Mouse (Mus musculus) spleen, adult 2 months (tissue): ENCODE results near the gene Shb. TPM values are rescaled to one million over a fixed set of nuclear protein-coding genes. Genes with fewer than 3 reads are reported as not detected.
A peak's percentile ranks its signal among the peaks of the same experiment; 100 is the strongest.

ENCODE experiments used
- DNase-seq, 2 experiments: peaks; one replicate each; pipeline versions ENCODE4 v3.0.0 to v3.0.0-alpha.2; 2012 to 2021; ENCODE audit warnings: low spot score in 2 of 2, low read depth in 1 of 2
- H3K27ac ChIP-seq: fragments of 200-500 bp; 2 replicates; pipeline ENCODE4 v1.5.1; 2012; ENCODE audit warnings: low read length, inconsistent platforms; ENCODE audit not compliant: insufficient read depth
- H3K27me3 ChIP-seq: fragments of 200-500 bp; 2 replicates; pipeline ENCODE4 v1.6.1; 2012; ENCODE audit warnings: mild to moderate bottlenecking, moderate library complexity, low read length, inconsistent platforms; ENCODE audit not compliant: control insufficient read depth, insufficient read depth
- H3K36me3 ChIP-seq: fragments of 200-500 bp; 2 replicates; pipeline ENCODE4 v1.6.1; 2012; ENCODE audit warnings: mild to moderate bottlenecking, low read length, inconsistent platforms; ENCODE audit not compliant: control insufficient read depth, insufficient read depth
- H3K4me1 ChIP-seq: fragments of 200-500 bp; 2 replicates; pipeline ENCODE4 v1.6.1; 2011; ENCODE audit warnings: inconsistent platforms; ENCODE audit not compliant: control insufficient read depth, insufficient read depth, insufficient read length
- H3K4me3 ChIP-seq: fragments of 200-500 bp; 2 replicates; pipeline ENCODE4 v1.5.1; 2011; ENCODE audit warnings: mild to moderate bottlenecking, inconsistent platforms; ENCODE audit not compliant: insufficient read depth, insufficient read length; ENCODE audit errors: extremely low read depth
- CTCF ChIP-seq: fragments of 200-500 bp; IDR thresholded peaks from 2 replicates; pipeline ENCODE4 v1.5.1; 2011; ENCODE audit warnings: mild to moderate bottlenecking, inconsistent platforms; ENCODE audit not compliant: insufficient read depth, insufficient read length, insufficient replicate concordance; ENCODE audit errors: extremely low read depth
- POLR2A ChIP-seq: fragments of 200-500 bp; IDR thresholded peaks from 2 replicates; pipeline ENCODE4 v1.6.1; 2011; ENCODE audit warnings: low read depth, low read length, inconsistent platforms
- WGBS: fragments of 180-500 bp; shearing (Covaris S2); methylation state at CpG from one replicate; pipeline ENCODE4 v1.1.7; 2018; 5-methylcytosine and 5-hydroxymethylcytosine counted together
- polyA plus RNA-seq: library from polyadenylated mRNA; depleted of rRNA; stranded (reverse); fragments of >200 nt; gene quantifications from 2 replicates; pipeline ENCODE4 v1.2.3, GENCODE M21; 2012

Shb gene
- polyA plus RNA-seq, 1 experiment = 8.6 TPM

- no peak for DNase-seq
- WGBS = 72% methylated on average over 4 of the region's 4 CpGs
- TF ChIP-seq POLR2A = no peak
Measured at GRCm38 (mm10) chr4:45552571-45552970, 20.3 kb upstream of the Shb start.

DNA sequence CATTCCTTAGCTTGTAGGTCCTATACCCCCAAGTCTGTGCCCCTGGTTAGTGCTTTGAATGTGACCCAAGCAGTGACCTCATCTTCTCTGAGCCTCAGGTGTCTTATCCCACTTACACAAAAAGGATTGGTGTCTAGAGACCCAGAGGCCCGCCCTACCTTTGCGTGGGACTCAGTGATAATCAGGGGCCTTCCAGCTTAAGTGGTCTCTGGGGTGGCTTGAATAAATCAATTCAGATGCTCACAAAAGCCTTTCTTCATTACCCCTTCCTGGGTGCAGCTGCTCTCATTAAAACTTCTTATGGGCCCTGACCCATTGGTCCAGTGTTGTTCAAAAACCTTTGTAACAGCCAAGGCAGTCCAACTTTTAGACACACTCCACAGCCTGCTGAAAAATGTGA is 18.7 kb upstream of the Shb start:
- no peak overlapping the region for H3K4me3 ChIP-seq
- no peaks in the 10 kb centered on the region for H3K27me3 ChIP-seq
- no peak for TF ChIP-seq POLR2A
- H3K36me3 ChIP-seq = no peaks in the 10 kb centered on the region
- H3K4me1 ChIP-seq = no peaks in the 10 kb centered on the region
- no peak overlapping the region for H3K27ac ChIP-seq
- DNase-seq = no peak
- 92% methylated on average over 2 of the region's 2 CpGs for WGBS

More at GRCm38 (mm10) chr4:45552571-45552970, 20.3 kb upstream of the Shb start:
- Histone ChIP-seq H3K4me3 (no peak overlapping the region), H3K27ac (no peak overlapping the region), H3K4me1 (no peaks in the 10 kb centered on the region), H3K36me3 (no peaks in the 10 kb centered on the region), H3K27me3 (no peaks in the 10 kb centered on the region)

DNA sequence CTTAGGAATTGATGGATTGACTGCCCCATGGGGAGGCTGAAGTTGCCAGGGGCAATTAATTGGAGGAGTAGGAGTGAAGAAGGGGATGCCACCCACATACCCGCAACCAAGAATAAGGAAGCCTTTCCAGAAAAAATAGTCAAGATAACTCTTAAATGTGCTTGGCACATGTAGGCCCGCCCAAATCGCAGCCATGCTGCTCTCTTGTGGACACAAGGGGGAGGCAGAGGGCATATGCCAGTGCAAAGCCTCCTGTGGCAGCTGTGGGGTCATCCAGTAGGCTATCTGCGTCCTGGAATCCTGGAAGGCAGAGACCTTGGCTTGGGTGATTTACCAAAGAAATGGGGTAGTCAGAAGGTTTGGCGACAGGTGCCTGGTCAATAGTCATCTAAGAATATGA is 17.2 kb upstream of the Shb start:
- no peak for DNase-seq
- Histone ChIP-seq H3K27ac (no peak overlapping the region), H3K4me1 (no peaks in the 10 kb centered on the region), H3K27me3 (no peaks in the 10 kb centered on the region), H3K36me3 (no peaks in the 10 kb centered on the region), H3K4me3 (no peak overlapping the region)
- WGBS = 71% methylated on average over 5 of the region's 5 CpGs
- TF ChIP-seq CTCF = peak; percentile 18; the same call in 1 of the 2 replicates
- no peak for TF ChIP-seq POLR2A

DNA sequence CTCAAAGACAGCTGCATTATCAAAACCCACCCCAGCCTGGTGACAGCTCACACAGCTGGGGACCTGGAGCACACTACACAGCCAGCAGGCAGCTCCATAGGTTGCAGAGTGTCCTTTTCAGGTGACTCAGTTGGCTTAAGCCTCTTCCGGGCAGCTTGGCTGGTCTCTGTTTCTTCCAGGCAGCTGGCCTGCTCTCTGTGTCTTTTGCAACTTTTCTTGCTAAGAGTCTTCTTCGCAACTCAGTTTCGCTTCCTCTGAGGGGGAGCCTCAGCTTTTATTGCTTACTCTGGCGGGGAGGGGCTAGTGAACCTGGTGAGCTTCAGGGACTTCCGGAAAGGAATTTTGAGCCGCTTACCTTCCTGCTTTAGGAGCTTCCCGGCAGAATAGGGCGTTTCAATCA is 13.6 kb upstream of the Shb start:
- H3K27ac ChIP-seq = no peak overlapping the region
- TF ChIP-seq POLR2A = no peak
- no peak overlapping the region for H3K4me3 ChIP-seq
- 62% methylated on average over 8 of the region's 8 CpGs for whole genome bisulfite sequencing
- no peaks in the 10 kb centered on the region for H3K4me1 ChIP-seq
- H3K27me3 ChIP-seq = no peaks in the 10 kb centered on the region
- H3K36me3 ChIP-seq = no peaks in the 10 kb centered on the region
- no peak for DNase-seq

DNA sequence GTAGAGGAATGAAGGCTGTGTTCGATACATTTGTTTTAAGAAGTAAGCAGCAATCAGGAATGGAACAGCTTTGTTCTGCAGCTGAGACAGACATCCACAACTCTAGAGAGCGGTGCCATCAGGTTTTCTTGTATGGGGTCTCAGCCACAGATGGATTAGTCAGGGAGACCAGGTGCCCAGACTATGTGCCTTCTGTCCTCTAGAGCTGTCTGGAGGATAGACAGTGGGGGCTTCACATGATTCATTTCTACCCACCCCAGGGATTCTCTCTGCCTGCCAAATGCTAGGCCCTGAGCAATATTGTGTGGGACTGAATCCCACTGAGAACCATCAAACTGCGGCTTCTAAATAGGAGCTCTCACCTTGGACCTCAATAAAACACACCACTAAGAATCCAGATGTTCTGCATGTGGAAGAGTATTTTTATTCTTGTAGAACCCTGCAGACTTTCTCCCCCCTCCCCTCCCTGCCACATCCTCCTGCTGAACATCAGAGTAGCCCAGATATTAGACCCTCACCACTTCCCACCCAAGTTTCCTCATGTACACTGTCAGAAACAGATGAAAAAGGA is 11.3 kb upstream of the Shb start:
- TF ChIP-seq POLR2A = no peak
- TF ChIP-seq CTCF = no peak

GRCm38 (mm10) chr4:45540151-45540933 is 8.1 kb upstream of the Shb start:
- DNase-seq = no peak
- 86% methylated on average over 15 of the region's 15 CpGs for WGBS
- H3K4me3 ChIP-seq = no peak overlapping the region
- no peaks in the 10 kb centered on the region for H3K4me1 ChIP-seq
- H3K27me3 ChIP-seq = no peaks in the 10 kb centered on the region
- no peaks in the 10 kb centered on the region for H3K36me3 ChIP-seq
- no peak overlapping the region for H3K27ac ChIP-seq
- TF ChIP-seq CTCF = no peak
- TF ChIP-seq POLR2A = no peak

More for the DNA sequence above, 11.3 kb upstream of the Shb start:
- no peaks in the 10 kb centered on the region for H3K36me3 ChIP-seq
- DNase-seq = no peak
- 96% methylated on average over 3 of the region's 3 CpGs for WGBS
- H3K4me1 ChIP-seq = no peaks in the 10 kb centered on the region
- H3K4me3 ChIP-seq = no peak overlapping the region
- no peaks in the 10 kb centered on the region for H3K27me3 ChIP-seq
- H3K27ac ChIP-seq = no peak overlapping the region

DNA sequence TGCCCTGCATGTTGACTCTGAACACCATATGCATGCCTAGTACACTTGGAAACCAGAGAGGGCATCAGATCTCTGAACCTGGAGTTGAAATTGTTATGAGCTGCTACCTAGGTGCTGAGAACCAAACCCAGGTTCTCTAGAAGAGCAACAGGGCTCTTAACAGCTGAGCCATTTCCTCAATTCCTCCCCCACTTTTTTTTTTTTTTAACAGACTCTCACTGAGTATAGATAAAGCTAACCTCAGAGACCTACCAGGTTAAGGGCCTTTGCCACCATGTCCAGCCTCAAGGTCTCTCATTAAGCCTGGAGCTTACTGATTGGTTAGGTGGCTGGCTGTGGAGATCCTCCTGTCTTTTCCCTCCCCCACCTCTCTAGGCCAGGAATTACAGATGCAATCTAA is 6.9 kb upstream of the Shb start:
- H3K36me3 ChIP-seq = no peaks in the 10 kb centered on the region
- TF ChIP-seq CTCF = no peak
- TF ChIP-seq POLR2A = no peak
- no peak for DNase-seq
- H3K4me3 ChIP-seq = no peak overlapping the region
- no peaks in the 10 kb centered on the region for H3K27me3 ChIP-seq
- H3K27ac ChIP-seq = no peak overlapping the region
- no peaks in the 10 kb centered on the region for H3K4me1 ChIP-seq
